Mouse (Mus musculus) gonadal fat pad, adult 2 months (tissue): ENCODE results near the gene Csnk1e. TPM values are rescaled to one million over a fixed set of nuclear protein-coding genes. Genes with fewer than 3 reads are reported as not detected.

ENCODE experiments used
- DNase-seq: peaks from one replicate; pipeline ENCODE4 v3.0.0-alpha.2; 2012; ENCODE audit warnings: low read depth
- polyA plus RNA-seq: library from polyadenylated mRNA; depleted of rRNA; stranded (reverse); fragments of >200 nt; gene quantifications from 2 replicates; pipeline ENCODE4 v1.2.3, GENCODE M21; 2012

Csnk1e gene
- polyA plus RNA-seq, 1 experiment = 77.4 TPM

DNA sequence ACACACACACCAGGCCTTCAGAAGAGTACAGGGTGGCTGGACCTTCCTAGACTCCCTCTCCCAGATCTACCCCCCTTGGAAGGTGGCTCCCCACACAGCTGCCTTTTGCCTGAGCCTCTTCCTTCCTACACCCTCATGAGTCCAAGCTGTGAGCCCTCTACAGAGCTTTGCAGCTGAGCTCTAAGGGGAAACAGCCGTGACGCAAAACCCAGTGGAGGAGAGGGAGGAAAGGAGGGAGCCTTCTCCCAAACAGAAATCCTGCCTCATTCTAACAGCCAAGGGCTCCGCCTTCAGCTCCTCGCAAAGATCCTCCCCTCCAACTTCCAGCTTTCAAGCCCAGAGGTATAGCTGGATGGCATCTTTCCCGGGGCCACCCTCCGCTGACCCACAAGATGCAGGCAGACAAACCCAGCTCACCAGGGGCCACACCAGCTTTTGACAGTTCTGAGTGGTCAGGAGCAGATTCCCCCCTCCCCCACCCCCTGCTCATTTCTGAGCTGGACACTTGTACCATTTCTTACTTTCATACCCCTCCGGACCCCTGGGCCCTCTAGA lies 11.4 kb downstream of the Csnk1e start:
- DNase-seq = no peak

- no peak for DNase-seq
These were observed 12.3 kb downstream of the Csnk1e start for GRCm38 (mm10) chr15:79442961-79443518.

DNA sequence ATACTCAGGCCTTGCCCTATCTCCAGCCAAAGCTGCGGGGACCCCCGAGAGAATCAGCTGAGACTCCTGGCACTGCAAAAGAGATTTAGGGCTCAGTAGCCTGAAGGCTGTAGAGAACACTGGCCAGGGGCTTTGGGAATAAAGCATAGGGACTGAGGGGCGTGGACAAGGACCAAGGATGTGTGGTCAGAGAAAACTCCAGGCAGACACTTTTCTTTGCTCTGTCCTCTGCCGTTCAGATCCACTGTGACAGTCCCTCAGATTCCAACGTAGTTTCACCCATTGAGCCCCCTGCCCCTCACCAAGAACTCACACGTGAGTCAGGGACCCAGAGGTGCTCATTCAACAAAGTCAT lies 13.1 kb downstream of the Csnk1e start:
- no peak for DNase-seq

- DNase-seq = no peak
These were observed 13.8 kb downstream of the Csnk1e start for GRCm38 (mm10) chr15:79441331-79442256.

- no peak for DNase-seq
These were observed 14.6 kb downstream of the Csnk1e start for GRCm38 (mm10) chr15:79440651-79441330.

- DNase-seq = no peak
These were observed 15.1 kb downstream of the Csnk1e start for GRCm38 (mm10) chr15:79440223-79440622.

GRCm38 (mm10) chr15:79439386-79439785 lies 16.0 kb downstream of the Csnk1e start:
- DNase-seq = no peak

- peak; percentile 54 for DNase-seq
These were observed 16.6 kb downstream of the Csnk1e start for GRCm38 (mm10) chr15:79438816-79439215.

GRCm38 (mm10) chr15:79438209-79438810 lies 17.1 kb downstream of the Csnk1e start:
- DNase-seq = no peak

GRCm38 (mm10) chr15:79437541-79438208 lies 17.7 kb downstream of the Csnk1e start:
- no peak for DNase-seq

DNA sequence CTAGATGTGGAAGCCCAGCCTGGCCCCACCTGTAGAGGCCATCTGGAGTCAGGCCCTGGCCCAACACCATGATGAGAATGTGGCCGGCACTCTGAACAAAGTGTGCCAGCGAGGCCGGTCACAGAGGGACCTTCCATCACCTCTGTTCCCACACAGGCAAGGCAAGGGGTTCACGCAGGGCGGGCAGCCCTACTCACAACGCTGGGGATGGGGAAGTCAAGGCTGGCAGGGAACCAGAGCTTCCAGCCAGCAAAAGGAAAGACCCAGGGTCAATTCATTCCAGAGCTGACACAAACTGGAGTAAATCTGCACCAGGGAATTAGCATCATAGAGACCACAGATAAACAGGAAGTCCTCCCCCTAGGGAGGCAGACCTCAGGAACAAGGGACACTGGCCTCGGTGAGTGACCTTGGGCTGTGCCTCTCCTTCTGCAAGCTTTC lies 18.9 kb downstream of the Csnk1e start:
- DNase-seq = no peak

DNA sequence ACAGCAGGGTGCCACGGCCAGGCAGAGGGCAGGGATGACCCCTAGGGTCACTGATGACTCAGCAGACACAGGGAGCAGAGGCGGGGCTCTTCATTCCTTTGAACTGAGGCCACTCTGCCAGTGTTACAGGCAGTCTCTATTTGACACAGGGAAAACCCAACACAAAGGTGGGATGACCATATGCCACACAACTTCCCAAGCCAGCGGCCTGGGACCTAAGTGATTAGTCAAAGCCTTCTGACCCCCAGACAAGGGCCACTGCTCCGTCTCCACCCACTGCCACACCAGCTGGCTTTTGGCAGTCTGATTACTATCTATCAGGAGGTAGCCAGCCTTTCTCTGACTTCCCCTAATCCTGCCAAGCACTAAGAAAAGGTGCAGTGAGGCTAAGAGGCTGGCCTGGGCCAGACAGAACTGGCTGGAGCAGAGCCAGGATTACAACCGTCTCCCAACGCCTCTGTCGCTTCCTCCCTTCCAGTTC lies 20.1 kb downstream of the Csnk1e start:
- no peak for DNase-seq

DNA sequence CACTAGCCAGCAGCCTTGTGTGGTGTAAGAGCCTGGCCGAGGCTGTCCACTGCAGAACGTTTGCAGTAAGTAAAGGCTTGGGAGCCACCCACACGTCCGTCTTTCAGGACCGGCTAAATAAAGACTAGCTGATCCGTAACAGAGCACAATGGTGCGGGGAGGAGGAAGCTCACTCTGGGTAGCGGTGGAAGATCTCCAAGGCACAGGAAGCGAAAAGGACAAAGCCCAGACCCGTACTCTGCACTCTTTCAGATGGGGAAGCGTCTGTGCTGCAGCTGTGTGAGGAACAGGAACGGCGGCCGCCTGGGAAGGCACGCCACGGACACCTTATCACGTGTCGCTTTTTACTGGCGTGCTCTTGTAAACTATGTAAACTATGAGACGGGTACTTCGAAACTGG lies 22.5 kb downstream of the Csnk1e start:
- DNase-seq = no peak

GRCm38 (mm10) chr15:79432328-79432727 lies 23.0 kb downstream of the Csnk1e start:
- no peak for DNase-seq

DNA sequence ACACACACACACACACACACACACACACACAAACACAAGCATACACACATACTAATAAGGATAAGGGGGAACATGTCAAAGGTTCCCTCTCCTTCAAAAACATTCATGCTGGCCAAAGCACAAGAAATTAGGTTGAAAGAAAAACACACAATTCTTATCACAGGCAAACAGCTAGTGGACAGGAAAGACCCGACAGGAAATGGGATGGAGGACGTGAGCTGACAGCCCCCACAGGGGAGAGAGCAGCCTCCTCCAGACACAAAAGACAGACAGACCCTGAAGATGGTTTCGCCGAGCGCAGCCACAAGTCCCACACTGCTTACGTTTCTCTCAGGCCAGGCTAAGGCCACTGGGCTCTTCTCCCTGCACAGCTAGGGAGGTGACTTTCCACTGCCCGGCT lies 23.4 kb downstream of the Csnk1e start:
- no peak for DNase-seq

DNA sequence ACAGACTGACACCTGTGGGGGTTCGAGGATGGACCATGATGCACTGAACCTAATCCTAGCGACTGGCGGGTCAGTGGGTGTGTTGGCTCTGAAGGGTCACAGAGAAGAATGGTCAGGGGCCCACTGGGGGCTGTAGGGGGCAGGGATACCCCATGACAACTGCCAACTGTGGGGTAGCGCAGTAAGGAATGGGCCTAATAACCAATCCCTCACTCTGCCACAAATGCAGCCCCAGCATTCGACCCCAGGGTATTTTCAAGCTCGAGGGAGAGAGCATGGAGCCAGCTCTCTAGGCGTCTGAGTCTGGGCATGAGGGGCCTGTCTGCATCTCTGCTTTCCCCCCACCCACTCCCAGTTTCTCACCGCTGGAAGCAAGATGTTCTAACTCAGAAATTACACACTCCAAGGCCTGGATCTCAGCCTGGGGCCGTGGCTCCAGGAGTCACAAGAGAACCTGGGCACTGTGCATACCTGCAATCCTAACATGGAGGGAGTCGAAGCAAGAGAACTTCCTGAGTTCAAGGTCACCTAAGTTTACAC lies 24.8 kb downstream of the Csnk1e start:
- no peak for DNase-seq

GRCm38 (mm10) chr15:79429994-79430393 lies 25.4 kb downstream of the Csnk1e start:
- no peak for DNase-seq

DNA sequence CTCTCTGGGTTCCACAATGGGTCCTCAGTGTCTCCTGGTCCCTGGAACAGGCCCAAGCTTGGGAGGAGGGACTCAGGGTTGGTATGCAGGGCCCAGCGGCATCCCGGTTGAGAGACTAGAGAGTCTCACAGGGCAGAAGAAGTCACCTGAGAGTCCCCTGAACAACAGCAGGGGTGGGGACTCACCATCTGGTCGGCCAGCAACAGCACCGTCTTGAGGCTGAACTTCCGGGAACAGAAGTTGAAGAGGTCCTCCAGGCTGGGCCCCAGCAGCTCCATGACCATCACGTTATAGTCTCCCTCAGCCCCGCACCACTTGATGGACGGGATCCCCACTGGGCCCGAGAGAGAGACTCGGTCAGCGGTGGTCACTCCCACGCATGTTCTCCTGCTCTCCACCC lies 25.8 kb downstream of the Csnk1e start:
- DNase-seq = no peak

- no peak for DNase-seq
These were observed 26.8 kb downstream of the Csnk1e start for GRCm38 (mm10) chr15:79428616-79429015.

- no peak for DNase-seq
These were observed 27.9 kb downstream of the Csnk1e start for GRCm38 (mm10) chr15:79427516-79427915.

GRCm38 (mm10) chr15:79425516-79425915 lies 29.9 kb downstream of the Csnk1e start:
- no peak for DNase-seq
